Mouse (Mus musculus) ES-Bruce4 (cell line): ENCODE measurements around the gene Lap3.
A peak's percentile ranks its signal among the peaks of the same experiment; 100 is the strongest.

Experiments used
- CTCF ChIP-seq: IDR thresholded peaks from one replicate; pipeline ENCODE4 v1.8.1; 2011; ENCODE audit warnings: low read depth, low read length
- EP300 ChIP-seq: IDR thresholded peaks from 2 replicates; pipeline ENCODE4 v1.6.1; 2011; ENCODE audit warnings: low read depth, low read length; ENCODE audit not compliant: insufficient read depth

DNA sequence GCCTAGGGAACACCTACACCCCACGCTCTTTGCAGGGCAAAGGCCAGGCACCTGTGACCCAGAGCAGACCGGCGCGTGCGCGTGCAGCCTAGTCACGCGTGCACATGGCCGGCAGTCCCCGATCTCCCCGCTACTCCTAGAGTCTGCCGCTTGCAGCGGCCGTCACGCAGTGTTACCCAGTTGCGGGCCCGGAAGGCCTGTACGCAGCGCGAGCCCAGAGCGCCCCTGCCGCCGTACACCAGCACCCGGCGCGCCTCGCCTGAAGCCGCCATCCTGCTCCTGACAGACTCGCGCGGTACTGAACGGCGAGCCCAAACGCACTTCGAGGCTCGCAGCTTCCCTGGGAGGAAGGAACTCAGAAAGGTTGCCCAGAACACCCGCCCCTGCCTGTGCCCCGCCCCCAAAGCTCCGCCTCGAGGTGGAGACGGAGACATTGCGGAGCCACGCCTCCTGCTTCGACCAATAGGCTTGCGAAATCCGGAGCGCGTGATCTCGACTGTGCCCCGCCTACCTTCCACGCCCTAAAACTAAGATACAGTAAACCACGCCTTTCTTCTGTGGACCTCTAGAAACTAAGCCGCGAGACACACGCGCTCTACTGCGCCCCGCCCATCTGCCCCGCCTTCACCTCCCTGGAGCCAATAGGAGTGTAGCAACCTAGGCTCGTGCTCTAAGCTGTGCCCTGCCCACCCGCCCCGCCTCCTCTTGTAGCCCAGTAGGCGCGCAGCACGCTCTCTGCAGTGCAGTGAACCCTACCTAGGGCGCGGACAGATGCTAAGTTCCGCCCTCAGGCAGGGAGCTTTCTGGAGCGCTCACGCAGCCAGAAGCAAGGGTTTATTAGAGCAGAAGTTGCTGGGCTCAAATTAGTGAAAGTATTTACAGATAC, 43.1 kb upstream of the Lap3 start, which contains the start of gene Qdpr:
- no peak for TF ChIP-seq CTCF
- 0 out of 2 replicates have a peak, but pooled peaks have one; percentile 4 for TF ChIP-seq EP300
